Mouse (Mus musculus): Measurements from ENCODE around the gene Myl6b. TPM values are rescaled to one million over a fixed set of nuclear protein-coding genes. Genes with fewer than 3 reads are reported as not detected.
"Not testable (repeated sequence)": the region's sequence is repeated elsewhere in the genome, so short reads cannot be mapped to it uniquely, and the experiment has no call there.

The Myl6b gene
- polyA plus RNA-seq, 1 experiment = 36.4 TPM

DNA sequence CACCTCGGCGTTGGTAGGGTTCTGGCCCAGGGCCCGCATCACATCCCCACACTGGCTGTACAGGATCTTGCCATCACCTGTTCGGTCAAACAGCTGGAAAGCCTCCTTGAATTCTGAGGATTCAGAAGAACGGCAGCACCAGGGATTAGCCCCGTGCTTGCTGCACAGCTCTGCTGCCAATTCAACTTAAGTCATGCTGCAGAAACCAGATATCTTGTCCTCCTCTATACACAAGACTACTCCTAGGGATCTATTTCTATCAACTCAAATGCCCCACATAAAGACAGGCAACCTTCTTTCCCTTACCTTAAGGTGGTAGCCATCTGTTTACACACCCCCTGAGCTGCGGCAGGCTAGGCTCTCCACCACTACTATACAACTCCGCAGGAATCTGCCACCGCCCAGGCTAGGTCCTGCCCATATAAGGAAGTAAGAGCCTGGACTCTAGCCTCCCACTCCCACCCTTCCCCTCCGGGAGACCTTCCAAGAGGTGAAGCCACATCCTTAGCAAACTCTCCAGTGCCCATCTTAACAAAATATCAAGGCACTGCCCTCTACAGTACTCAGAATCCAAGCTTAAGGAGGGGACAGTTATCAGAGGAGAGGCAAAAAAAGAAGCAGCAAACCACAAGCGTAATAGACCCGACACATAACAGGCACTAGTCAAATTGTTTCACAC lies 5.7 kb downstream of the Myl6b start:
- no peak for TF ChIP-seq POLR2A (IDR thresholded peaks at IDR 0.05; ENCODE audit: borderline replicate concordance, extremely low read depth, insufficient read depth, insufficient read length, poor library complexity, severe bottlenecking)
- TF ChIP-seq CTCF (IDR thresholded peaks at IDR 0.05; ENCODE audit: borderline replicate concordance, extremely low read depth, insufficient read depth, insufficient read length) = no peak
- peak; percentile 74 for DNase-seq (ENCODE audit: low read depth)

- DNase-seq (ENCODE audit: low read depth) = not testable (repeated sequence)
These were observed 6.4 kb downstream of the Myl6b start for GRCm38 (mm10) chr10:128492051-128492450.

GRCm38 (mm10) chr10:128491495-128491894 lies 7.0 kb downstream of the Myl6b start:
- peak; percentile 4 for DNase-seq (ENCODE audit: low read depth)
- no peak for TF ChIP-seq POLR2A (IDR thresholded peaks at IDR 0.05; ENCODE audit: borderline replicate concordance, extremely low read depth, insufficient read depth, insufficient read length, poor library complexity, severe bottlenecking)
- TF ChIP-seq CTCF (IDR thresholded peaks at IDR 0.05; ENCODE audit: borderline replicate concordance, extremely low read depth, insufficient read depth, insufficient read length) = no peak

DNA sequence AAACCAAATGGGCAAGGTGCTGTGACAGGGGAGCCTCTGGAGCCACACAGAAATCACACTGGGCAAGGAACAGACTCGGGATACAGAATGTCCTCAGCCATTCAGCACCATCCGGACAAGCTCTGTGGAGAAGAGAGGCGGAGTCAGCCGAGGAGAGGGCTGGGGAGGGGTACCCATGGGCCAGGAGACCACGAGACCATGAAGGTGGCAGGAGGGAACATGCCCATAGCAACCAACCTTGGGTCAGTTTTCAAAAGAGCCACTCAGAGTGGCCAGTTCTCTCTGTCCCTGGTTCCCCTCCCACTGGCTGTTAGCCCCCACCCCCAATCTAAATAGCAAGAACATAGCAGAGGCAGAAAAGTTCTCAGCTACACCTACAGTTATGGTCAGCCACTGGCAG lies 7.6 kb downstream of the Myl6b start:
- DNase-seq (ENCODE audit: low read depth) = no peak
- TF ChIP-seq CTCF (IDR thresholded peaks at IDR 0.05; ENCODE audit: borderline replicate concordance, extremely low read depth, insufficient read depth, insufficient read length) (no peak), POLR2A (IDR thresholded peaks at IDR 0.05; ENCODE audit: borderline replicate concordance, extremely low read depth, insufficient read depth, insufficient read length, poor library complexity, severe bottlenecking) (no peak)

- peak; percentile 7 for DNase-seq (ENCODE audit: low read depth)
- TF ChIP-seq POLR2A (IDR thresholded peaks at IDR 0.05; ENCODE audit: borderline replicate concordance, extremely low read depth, insufficient read depth, insufficient read length, poor library complexity, severe bottlenecking) = no peak
- no peak for TF ChIP-seq CTCF (IDR thresholded peaks at IDR 0.05; ENCODE audit: borderline replicate concordance, extremely low read depth, insufficient read depth, insufficient read length)
These were observed 8.3 kb downstream of the Myl6b start for GRCm38 (mm10) chr10:128490232-128490631.

GRCm38 (mm10) chr10:128489785-128490184 lies 8.7 kb downstream of the Myl6b start:
- DNase-seq (ENCODE audit: low read depth) = no peak
- TF ChIP-seq CTCF (IDR thresholded peaks at IDR 0.05; ENCODE audit: borderline replicate concordance, extremely low read depth, insufficient read depth, insufficient read length) (no peak), POLR2A (IDR thresholded peaks at IDR 0.05; ENCODE audit: borderline replicate concordance, extremely low read depth, insufficient read depth, insufficient read length, poor library complexity, severe bottlenecking) (no peak)

- TF ChIP-seq CTCF (IDR thresholded peaks at IDR 0.05; ENCODE audit: borderline replicate concordance, extremely low read depth, insufficient read depth, insufficient read length) = no peak
- no peak for TF ChIP-seq POLR2A (IDR thresholded peaks at IDR 0.05; ENCODE audit: borderline replicate concordance, extremely low read depth, insufficient read depth, insufficient read length, poor library complexity, severe bottlenecking)
- DNase-seq (ENCODE audit: low read depth) = peak; percentile 16
These were observed 9.1 kb downstream of the Myl6b start for GRCm38 (mm10) chr10:128489380-128489779.

- DNase-seq (ENCODE audit: low read depth) = no peak
- no peak for TF ChIP-seq CTCF (IDR thresholded peaks at IDR 0.05; ENCODE audit: borderline replicate concordance, extremely low read depth, insufficient read depth, insufficient read length)
- no peak for TF ChIP-seq POLR2A (IDR thresholded peaks at IDR 0.05; ENCODE audit: borderline replicate concordance, extremely low read depth, insufficient read depth, insufficient read length, poor library complexity, severe bottlenecking)
These were observed 9.7 kb downstream of the Myl6b start for GRCm38 (mm10) chr10:128488776-128489175.

DNA sequence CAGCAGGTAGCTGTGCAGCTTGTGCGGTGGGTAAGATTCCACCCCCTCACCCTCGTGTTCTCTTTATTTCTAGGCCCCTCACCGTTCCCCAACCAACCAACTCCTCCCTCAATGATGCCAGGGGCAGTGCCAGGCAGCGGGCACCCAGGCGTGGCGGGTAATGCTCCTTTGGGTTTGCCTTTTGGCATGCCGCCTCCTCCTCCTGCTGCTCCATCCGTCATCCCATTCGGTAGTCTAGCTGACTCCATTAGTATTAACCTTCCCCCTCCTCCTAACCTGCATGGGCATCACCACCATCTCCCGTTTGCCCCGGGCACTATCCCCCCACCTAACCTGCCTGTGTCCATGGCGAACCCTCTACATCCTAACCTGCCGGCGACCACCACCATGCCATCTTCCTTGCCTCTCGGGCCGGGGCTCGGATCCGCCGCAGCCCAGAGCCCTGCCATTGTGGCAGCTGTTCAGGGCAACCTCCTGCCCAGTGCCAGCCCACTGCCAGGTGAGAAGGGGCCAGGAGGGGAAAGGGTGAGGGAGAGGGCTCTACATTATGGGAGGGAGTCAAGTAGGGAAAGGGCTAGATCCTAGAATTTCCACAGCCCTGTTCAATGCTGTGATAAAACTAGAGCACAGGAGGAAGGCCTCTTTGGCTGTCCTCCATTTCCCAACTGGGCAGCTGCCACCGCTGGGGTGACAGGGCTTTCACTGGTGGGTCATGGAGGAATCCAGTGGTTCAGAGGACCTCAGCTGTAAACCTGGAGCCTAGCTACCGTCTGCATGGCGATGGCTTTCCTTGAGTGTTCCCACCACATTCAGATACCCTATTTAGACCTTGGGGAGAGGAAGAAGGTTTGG lies 10.4 kb downstream of the Myl6b start:
- TF ChIP-seq CTCF (IDR thresholded peaks at IDR 0.05; ENCODE audit: borderline replicate concordance, extremely low read depth, insufficient read depth, insufficient read length) = no peak
- TF ChIP-seq POLR2A (IDR thresholded peaks at IDR 0.05; ENCODE audit: borderline replicate concordance, extremely low read depth, insufficient read depth, insufficient read length, poor library complexity, severe bottlenecking) = no peak
- no peak for DNase-seq (ENCODE audit: low read depth)

DNA sequence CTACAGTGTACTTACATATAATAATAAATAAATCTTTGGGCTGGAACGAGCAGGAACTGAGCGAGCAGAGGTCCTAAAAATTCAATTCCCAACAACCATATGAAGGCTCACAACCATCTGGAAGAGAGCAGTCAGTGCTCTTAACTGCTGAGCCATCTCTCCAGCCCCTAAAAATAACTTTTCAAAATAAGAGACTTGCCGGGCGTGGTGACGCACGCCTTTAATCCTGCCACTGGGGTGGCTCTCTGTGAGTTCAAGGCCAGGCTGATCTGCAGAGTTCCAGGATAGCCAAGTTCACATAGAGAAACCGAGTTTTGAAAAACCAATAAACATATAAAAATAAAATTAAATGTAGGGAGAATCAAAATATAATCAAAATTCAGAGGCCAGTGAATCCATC lies 12.1 kb downstream of the Myl6b start:
- DNase-seq (ENCODE audit: low read depth) = no peak
- no peak for TF ChIP-seq CTCF (IDR thresholded peaks at IDR 0.05; ENCODE audit: borderline replicate concordance, extremely low read depth, insufficient read depth, insufficient read length)
- no peak for TF ChIP-seq POLR2A (IDR thresholded peaks at IDR 0.05; ENCODE audit: borderline replicate concordance, extremely low read depth, insufficient read depth, insufficient read length, poor library complexity, severe bottlenecking)

- no peak for DNase-seq (ENCODE audit: low read depth)
- TF ChIP-seq POLR2A (IDR thresholded peaks at IDR 0.05; ENCODE audit: borderline replicate concordance, extremely low read depth, insufficient read depth, insufficient read length, poor library complexity, severe bottlenecking) = no peak
- TF ChIP-seq CTCF (IDR thresholded peaks at IDR 0.05; ENCODE audit: borderline replicate concordance, extremely low read depth, insufficient read depth, insufficient read length) = no peak
These were observed 24.1 kb downstream of the Myl6b start for GRCm38 (mm10) chr10:128474366-128474765.

- TF ChIP-seq CTCF (IDR thresholded peaks at IDR 0.05; ENCODE audit: borderline replicate concordance, extremely low read depth, insufficient read depth, insufficient read length) (no peak), POLR2A (IDR thresholded peaks at IDR 0.05; ENCODE audit: borderline replicate concordance, extremely low read depth, insufficient read depth, insufficient read length, poor library complexity, severe bottlenecking) (no peak)
- no peak for DNase-seq (ENCODE audit: low read depth)
These were observed 38.2 kb downstream of the Myl6b start for GRCm38 (mm10) chr10:128460270-128460630.
